Mouse (Mus musculus) CH12.LX (cell line): ENCODE data around the gene Krt28. TPM values are rescaled to one million over a fixed set of nuclear protein-coding genes. Genes with fewer than 3 reads are reported as not detected.

Experiments
- DNase-seq: peaks from one replicate; pipeline ENCODE4 v3.0.0-alpha.2; 2013; ENCODE audit errors: extremely low read depth
- H3K27ac ChIP-seq: 2 replicates; pipeline ENCODE4 v1.5.1; 2012; ENCODE audit warnings: low read depth, mild to moderate bottlenecking, control low read depth, moderate library complexity; ENCODE audit not compliant: insufficient read depth
- H3K27me3 ChIP-seq: replicated peaks from 2 replicates; pipeline ENCODE3; 2012; ENCODE audit warnings: inconsistent platforms
- H3K36me3 ChIP-seq, 2 experiments: replicated peaks in 1 of 2; 2 replicates each; pipeline versions ENCODE3 to v1.6.1; 2012; ENCODE audit warnings: inconsistent platforms in 1 of 2, low read length in 1 of 2, mild to moderate bottlenecking in 1 of 2, mixed read lengths in 1 of 2, moderate library complexity in 1 of 2; ENCODE audit not compliant: control insufficient read depth in 1 of 2, insufficient read depth in 1 of 2
- H3K4me1 ChIP-seq, 2 experiments: 2 replicates each; pipeline ENCODE4 v1.6.1; 2012; ENCODE audit warnings: inconsistent platforms in 1 of 2, moderate library complexity in 1 of 2; ENCODE audit not compliant: insufficient read depth in 2 of 2, control insufficient read depth in 1 of 2
- H3K4me2 ChIP-seq: 2 replicates; pipeline ENCODE4 v1.6.1; 2012; ENCODE audit warnings: low read depth, mild to moderate bottlenecking, control low read depth; ENCODE audit not compliant: poor library complexity, insufficient read depth, severe bottlenecking
- H3K4me3 ChIP-seq, 3 experiments: fragments of 150-350 bp in 1 of 3; sonication (generic) in 1 of 3; replicated peaks in 1 of 3; 2 replicates each; pipeline versions ENCODE3 to v1.5.1; 2011 to 2012; ENCODE audit warnings: low read depth in 2 of 3, low read length in 2 of 3, mild to moderate bottlenecking in 2 of 3, moderate library complexity in 2 of 3, control low read depth in 1 of 3, improper control_type of control experiment in 1 of 3, inconsistent platforms in 1 of 3, mixed read lengths in 1 of 3; ENCODE audit not compliant: poor library complexity in 1 of 3
- H3K79me2 ChIP-seq: replicated peaks from 2 replicates; pipeline ENCODE4 v1.6.1; 2012; ENCODE audit warnings: mild to moderate bottlenecking, moderate library complexity; ENCODE audit not compliant: control insufficient read depth, poor library complexity, insufficient read depth, severe bottlenecking; ENCODE audit errors: extremely low read depth
- H3K9ac ChIP-seq: 2 replicates; pipeline ENCODE4 v1.6.1; 2012; ENCODE audit warnings: low read depth, mild to moderate bottlenecking, control low read depth, moderate library complexity; ENCODE audit not compliant: insufficient read depth
- H3K9me3 ChIP-seq: replicated peaks from 2 replicates; pipeline ENCODE3; 2012; ENCODE audit warnings: low read length, inconsistent platforms, mixed read lengths
- BHLHE40 ChIP-seq: IDR thresholded peaks from 2 replicates; pipeline ENCODE4 v1.6.1; 2011; ENCODE audit warnings: mild to moderate bottlenecking, low read depth, low read length, improper control_type of control experiment
- CTCF ChIP-seq, 2 experiments: IDR thresholded peaks in 1 of 2; conservative IDR thresholded peaks in 1 of 2; 2 replicates each; pipeline ENCODE4 v1.5.1; 2011 to 2012; ENCODE audit warnings: low read depth in 2 of 2, low read length in 2 of 2, improper control_type of control experiment in 1 of 2, inconsistent platforms in 1 of 2, mild to moderate bottlenecking in 1 of 2, moderate library complexity in 1 of 2
- HCFC1 ChIP-seq: IDR thresholded peaks from 2 replicates; pipeline ENCODE4 v1.6.1; 2012; ENCODE audit warnings: low read depth, mild to moderate bottlenecking, inconsistent platforms, low read length, improper control_type of control experiment
- JUN ChIP-seq: IDR thresholded peaks from 2 replicates; pipeline ENCODE4 v1.6.1; 2011; ENCODE audit warnings: low read depth, mild to moderate bottlenecking, low read length, improper control_type of control experiment, moderate library complexity; ENCODE audit not compliant: insufficient read depth
- JUND ChIP-seq: conservative IDR thresholded peaks from 2 replicates; pipeline ENCODE4 v1.6.1; 2011; ENCODE audit warnings: low read depth, low read length, improper control_type of control experiment
- MAFK ChIP-seq: IDR thresholded peaks from 2 replicates; pipeline ENCODE4 v1.6.1; 2011; ENCODE audit warnings: low read length, improper control_type of control experiment; ENCODE audit not compliant: insufficient replicate concordance
- MAX ChIP-seq: IDR thresholded peaks from 2 replicates; pipeline ENCODE4 v1.6.1; 2011; ENCODE audit warnings: low read length, improper control_type of control experiment
- MYC ChIP-seq: IDR thresholded peaks from 2 replicates; pipeline ENCODE4 v1.6.1; 2011; ENCODE audit warnings: low read depth, mild to moderate bottlenecking, improper control_type of control experiment, low read length
- RAD21 ChIP-seq: IDR thresholded peaks from 2 replicates; pipeline ENCODE4 v1.6.1; 2011; ENCODE audit warnings: low read depth, mild to moderate bottlenecking, low read length, improper control_type of control experiment, moderate library complexity
- RCOR1 ChIP-seq: conservative IDR thresholded peaks from 2 replicates; pipeline ENCODE4 v1.6.1; 2012; ENCODE audit warnings: low read depth, mild to moderate bottlenecking, inconsistent platforms, low read length, improper control_type of control experiment
- SIN3A ChIP-seq: IDR thresholded peaks from 2 replicates; pipeline ENCODE4 v1.6.1; 2012; ENCODE audit warnings: low read length, improper control_type of control experiment, inconsistent platforms
- SMC3 ChIP-seq: IDR thresholded peaks from 2 replicates; pipeline ENCODE4 v1.6.1; 2011; ENCODE audit warnings: low read depth, low read length, improper control_type of control experiment
- UBTF ChIP-seq: IDR thresholded peaks from 2 replicates; pipeline ENCODE4 v1.6.1; 2012; ENCODE audit warnings: low read depth, mild to moderate bottlenecking, inconsistent platforms, low read length, improper control_type of control experiment, moderate library complexity
- USF1 ChIP-seq: IDR thresholded peaks from 2 replicates; pipeline ENCODE4 v1.6.1; 2014; ENCODE audit warnings: low read depth, mild to moderate bottlenecking, inconsistent platforms, low read length, improper control_type of control experiment
- ZKSCAN1 ChIP-seq: IDR thresholded peaks from 2 replicates; pipeline ENCODE4 v1.6.1; 2012; ENCODE audit warnings: low read depth, inconsistent platforms, low read length, improper control_type of control experiment, borderline replicate concordance
- ZMIZ1 ChIP-seq: IDR thresholded peaks from 2 replicates; pipeline ENCODE4 v1.6.1; 2012; ENCODE audit warnings: low read depth, mild to moderate bottlenecking, inconsistent platforms, low read length, improper control_type of control experiment
- dilution Hi-C: fragments of 300-500 bp; cut with MboI; formaldehyde crosslinking; loops from 2 replicates; pipeline ENCODE4 v1.14.3; 2020; ENCODE audit warnings: low sequenced_read_pairs; ENCODE audit not compliant: extremely low pct_unique_long_range_greater_than_20kb, extremely low pct_ligation_motif_present
- in situ Hi-C: fragments of 300-500 bp; cut with MboI; formaldehyde crosslinking; loops from 3 replicates; pipeline ENCODE4 v1.14.3; 2019; ENCODE audit warnings: low sequenced_read_pairs, low pct_ligation_motif_present, low pct_unique_long_range_greater_than_20kb, mixed read lengths
- polyA plus RNA-seq: library from polyadenylated mRNA; unstranded; fragments of >175 nt; gene quantifications from 2 replicates; pipeline ENCODE4 v1.2.1, GENCODE M21; 2012; ENCODE audit warnings: low read depth; ENCODE audit not compliant: insufficient read length
- total RNA-seq, 2 experiments: library from RNA; depleted of rRNA; stranded (reverse); fragments of 300-350 nt in 1 of 2; fragments of >200 nt in 1 of 2; gene quantifications; 2 replicates each; pipeline ENCODE4 v1.2.3; 2012 to 2014

Gene Krt28
- total and polyA plus RNA-seq, 3 experiments: 0.13 to 0.14 TPM; not detected in 1

GRCm38 (mm10) chr11:99396034-99396433 lies 21.3 kb upstream of the Krt28 start:
- Histone ChIP-seq H3K4me2 (no peak overlapping the region), H3K79me2 (no peaks in the 10 kb centered on the region), H3K27ac (no peak overlapping the region), H3K4me1 (no peaks in the 10 kb centered on the region), H3K4me3 (no peak overlapping the region), H3K36me3 (peaks cover 3 to 8% of the 10 kb centered on the region in 2 experiments), H3K27me3 (peaks cover 45% of the 10 kb centered on the region), H3K9me3 (no peaks in the 10 kb centered on the region), H3K9ac (no peak overlapping the region)
- dilution Hi-C loops: no loop called here
- TF ChIP-seq MYC: no peak
- TF ChIP-seq MAFK: no peak
- no peak for TF ChIP-seq JUND
- no peak for TF ChIP-seq USF1
- no peak for TF ChIP-seq CTCF (conservative IDR thresholded peaks at IDR 0.05 in 1 of 2, IDR thresholded peaks at IDR 0.05 in 1 of 2; ENCODE audit: low read depth in 2 of 2, low read length in 2 of 2)
- TF ChIP-seq RCOR1: no peak
- no peak for TF ChIP-seq JUN
- no peak for TF ChIP-seq BHLHE40
- TF ChIP-seq SIN3A: no peak
- TF ChIP-seq ZKSCAN1: no peak
- no peak for DNase-seq
- in situ Hi-C loops: loop anchor here (25.0 kb wide), 1 partner anchor 891 kb away; no protein-coding TSS in a partner anchor

- Histone ChIP-seq H3K27me3 (peaks cover 13% of the 10 kb centered on the region), H3K36me3 (peaks cover 4 to 27% of the 10 kb centered on the region in 2 experiments), H3K79me2 (no peaks in the 10 kb centered on the region)
- in situ Hi-C loops: loop anchor here (25.0 kb wide), 1 partner anchor 895 kb away; no protein-coding TSS in a partner anchor
- DNase-seq: no peak
- TF ChIP-seq UBTF (no peak), RAD21 (no peak), SMC3 (no peak)
- TF ChIP-seq, all 38 proteins: peak for 0
- H3K9me3 ChIP-seq: no peaks in the 10 kb centered on the region
- no peak overlapping the region for H3K4me2 ChIP-seq
- no peak overlapping the region for H3K27ac ChIP-seq
- H3K9ac ChIP-seq: no peak overlapping the region
- dilution Hi-C loops: no loop called here
- no peak overlapping the region for H3K4me3 ChIP-seq
- H3K4me1 ChIP-seq: no peaks in the 10 kb centered on the region
These were observed 17.8 kb upstream of the Krt28 start for GRCm38 (mm10) chr11:99392492-99392891.

- peaks cover 0 to 8% of the 10 kb centered on the region in 2 experiments; a peak in 2 of 4 replicates for H3K4me1 ChIP-seq
- no peak for TF ChIP-seq ZMIZ1
- no peak for TF ChIP-seq MAX
- TF ChIP-seq HCFC1: no peak
- H3K27ac ChIP-seq: no peak overlapping the region
- no peak overlapping the region for H3K9ac ChIP-seq
- H3K9me3 ChIP-seq: no peaks in the 10 kb centered on the region
- no peaks in the 10 kb centered on the region for H3K79me2 ChIP-seq
- dilution Hi-C loops: no loop called here
- no peak overlapping the region for H3K4me2 ChIP-seq
- H3K36me3 ChIP-seq: peaks cover 6 to 32% of the 10 kb centered on the region in 2 experiments
- H3K4me3 ChIP-seq: no peak overlapping the region
- H3K27me3 ChIP-seq: peaks cover 6% of the 10 kb centered on the region
- in situ Hi-C loops: loop anchor here (25.0 kb wide), 1 partner anchor 896 kb away; no protein-coding TSS in a partner anchor
- DNase-seq: no peak
These were observed 16.7 kb upstream of the Krt28 start for GRCm38 (mm10) chr11:99391375-99391774.
